23 mouse cellular contexts compared by ENCODE assay signal in the genomic region with DNA sequence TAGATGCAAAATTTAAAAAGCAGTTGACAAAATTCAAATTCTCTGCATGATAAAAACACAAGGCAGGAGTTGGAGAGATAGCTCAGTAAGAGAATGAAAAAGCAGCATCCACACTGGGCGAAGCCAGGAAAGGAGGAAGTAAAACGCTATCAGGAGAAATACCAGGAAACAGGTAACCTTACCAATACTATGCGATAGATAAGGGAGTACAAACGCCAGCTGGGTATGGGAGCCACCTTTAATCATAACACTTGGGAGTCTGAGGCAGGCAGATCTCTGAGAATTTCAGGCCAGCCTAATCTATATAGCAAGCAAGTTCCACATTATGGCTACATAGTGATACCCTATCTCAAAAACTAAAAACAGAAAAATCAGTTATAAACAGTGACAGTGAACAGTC.
"Had no signal": no experiment of that assay in that cellular context is flagged by ENCODE, and none has a peak within 500 bp of the region (broad histone marks: within the 10 kb centered on the region; RNA-seq: fewer than 3 reads in every experiment).

No protein-coding gene starts in this region.

- H3K9me3 ChIP-seq: intestine, embryonic 15.5 days; kidney, embryonic 15.5 days; lung, embryonic 15.5 days; midbrain, embryonic 10.5 days; neural tube, embryonic 12.5 days; neural tube, embryonic 15.5 days had no signal

- ATAC-seq: intestine, embryonic 15.5 days had no signal

- H3K36me3 ChIP-seq: kidney, embryonic 15.5 days; lung, embryonic 15.5 days; midbrain, embryonic 10.5 days; neural tube, embryonic 12.5 days; neural tube, embryonic 15.5 days had no signal

- H3K9ac ChIP-seq: intestine, embryonic 15.5 days; kidney, embryonic 15.5 days; liver, embryonic 14.5 days; lung, embryonic 15.5 days; neural tube, embryonic 12.5 days; neural tube, embryonic 15.5 days had no signal

- H3K4me2 ChIP-seq: intestine, embryonic 15.5 days; kidney, embryonic 15.5 days; lung, embryonic 15.5 days; neural tube, embryonic 12.5 days; neural tube, embryonic 15.5 days had no signal

- H3K4me3 ChIP-seq: intestine, embryonic 15.5 days; kidney, embryonic 15.5 days; left cerebral cortex, adult 2 months; lung, embryonic 15.5 days; midbrain, embryonic 10.5 days; neural tube, embryonic 12.5 days; neural tube, embryonic 15.5 days had no signal

- H3K27me3 ChIP-seq: intestine, embryonic 15.5 days; kidney, embryonic 15.5 days; lung, embryonic 15.5 days; neural tube, embryonic 12.5 days; neural tube, embryonic 15.5 days had no signal

- H3K4me1 ChIP-seq: intestine, embryonic 15.5 days; kidney, embryonic 15.5 days; lung, embryonic 15.5 days; neural tube, embryonic 12.5 days had no signal

- DNase-seq: kidney, adult 11 months; kidney, adult 8-10 months; kidney, postnatal 10 days; kidney, postnatal 36 days; layer of hippocampus, postnatal 36 days; lung, adult 18-20 months; lung, postnatal 10 days; lung, postnatal 36 days; midbrain, embryonic 14.5 days; right cerebral cortex, adult 18-20 months; right cerebral cortex, postnatal 25 days; thymus, adult 2 months; thymus, postnatal 14 days; thymus, postnatal 4 days had no signal

- H3K27ac ChIP-seq: intestine, embryonic 15.5 days; kidney, embryonic 15.5 days; left cerebral cortex, adult 2 months; liver, embryonic 14.5 days; lung, embryonic 15.5 days; midbrain, embryonic 10.5 days; neural tube, embryonic 12.5 days; neural tube, embryonic 15.5 days; stomach, postnatal 0 days had no signal
